Mouse (Mus musculus) cerebellum, postnatal 10 days (tissue): ENCODE data around the gene Stk11.

Experiments
- DNase-seq, 2 experiments: peaks; one replicate each; pipeline ENCODE4 v3.0.0; 2021; ENCODE audit warnings: mixed read lengths in 2 of 2

Gene Stk11

DNA sequence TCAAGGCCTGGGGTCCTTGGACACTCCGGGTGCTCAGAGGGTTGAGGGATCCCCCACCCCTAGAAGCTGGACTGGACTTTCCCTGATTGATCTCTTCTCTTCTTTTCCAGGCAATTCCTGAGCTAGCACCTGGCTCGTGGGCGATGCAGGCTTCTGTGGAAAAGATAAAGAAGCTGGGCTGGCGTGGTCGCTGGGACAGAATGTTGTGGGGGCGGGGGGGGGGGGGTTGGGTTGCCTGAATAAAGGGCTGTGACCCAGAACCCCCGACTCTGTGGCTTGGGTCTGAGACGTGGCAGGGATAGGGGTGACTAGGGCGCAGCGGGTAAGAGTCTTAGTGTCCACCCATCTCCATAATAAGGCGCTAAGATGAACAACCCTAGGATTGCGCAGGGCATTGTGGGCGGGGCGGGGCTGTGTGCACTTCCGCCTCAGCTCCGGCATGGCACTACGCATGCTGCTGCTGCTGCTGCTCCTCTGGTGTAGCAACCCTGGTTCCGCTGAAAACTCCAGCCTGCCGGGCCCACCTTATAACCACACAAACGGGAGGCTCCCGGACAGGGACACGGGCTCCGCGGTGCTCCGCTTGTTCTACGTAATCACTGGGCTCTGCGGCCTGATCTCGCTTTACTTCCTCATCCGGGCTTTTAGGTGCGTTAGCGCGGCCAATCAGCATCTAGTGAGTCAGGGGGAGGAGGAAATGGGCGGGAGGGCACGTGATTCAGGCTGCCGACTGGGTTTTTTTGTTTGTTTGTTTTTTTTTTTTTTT lies 57.1 kb downstream of the Stk11 start, which contains the start of gene 1600002K03Rik:
TSS of gene 1600002K03Rik (plus strand) at position 418 of the 766 bp plus-strand sequence.
- DNase-seq: peak; percentile 91

DNA sequence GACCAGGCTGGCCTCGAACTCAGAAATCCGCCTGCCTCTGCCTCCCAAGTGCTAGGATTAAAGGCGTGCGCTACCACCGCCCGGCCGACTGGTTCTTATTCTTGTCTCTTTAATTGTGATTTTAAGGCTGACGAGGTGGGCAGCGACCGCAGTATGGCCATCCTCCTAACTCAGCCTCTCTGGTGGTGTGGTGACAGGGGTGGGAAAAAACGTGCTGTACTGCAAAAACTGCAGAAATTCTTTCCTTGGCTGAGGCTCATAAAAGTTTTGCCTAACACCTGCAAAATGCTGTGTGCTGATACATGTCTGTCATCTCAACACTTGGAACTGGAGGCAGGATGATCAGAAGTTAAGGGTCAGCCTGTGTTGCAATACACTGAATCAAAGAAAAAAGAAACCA lies 57.8 kb downstream of the Stk11 start:
- no peak for DNase-seq

DNA sequence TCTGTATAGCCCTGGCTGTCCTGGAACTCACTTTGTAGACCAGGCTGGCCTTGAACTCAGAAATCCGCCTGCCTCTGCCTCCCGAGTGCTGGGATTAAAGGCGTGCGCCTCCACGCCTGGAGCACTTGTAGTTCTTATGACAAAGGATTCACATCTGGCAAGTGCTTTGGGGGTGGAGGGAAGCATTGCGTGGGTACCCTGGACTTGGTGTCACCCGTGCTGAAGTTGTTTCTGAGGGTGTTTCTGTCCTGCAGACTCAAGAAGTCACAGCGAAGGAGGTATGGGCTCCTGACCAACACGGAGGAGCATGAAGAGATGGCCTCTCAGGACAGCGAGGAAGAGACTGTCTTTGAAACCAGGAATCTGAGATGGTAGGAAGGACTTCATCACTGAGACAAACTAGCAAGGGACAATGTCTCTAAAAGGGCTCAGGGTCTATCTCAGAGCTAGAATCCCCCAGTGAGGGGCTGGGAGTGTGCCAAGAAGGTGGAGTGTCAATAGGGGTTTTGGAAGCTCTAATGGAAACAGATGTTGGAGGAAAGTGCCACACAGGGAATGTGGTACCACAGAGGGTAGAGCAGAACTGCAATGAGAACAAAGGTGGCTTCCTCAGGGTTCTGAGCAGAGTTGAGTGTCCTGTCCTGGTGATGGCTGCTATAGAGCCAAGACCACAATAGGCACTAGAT lies 58.5 kb downstream of the Stk11 start:
- no peak for DNase-seq

DNA sequence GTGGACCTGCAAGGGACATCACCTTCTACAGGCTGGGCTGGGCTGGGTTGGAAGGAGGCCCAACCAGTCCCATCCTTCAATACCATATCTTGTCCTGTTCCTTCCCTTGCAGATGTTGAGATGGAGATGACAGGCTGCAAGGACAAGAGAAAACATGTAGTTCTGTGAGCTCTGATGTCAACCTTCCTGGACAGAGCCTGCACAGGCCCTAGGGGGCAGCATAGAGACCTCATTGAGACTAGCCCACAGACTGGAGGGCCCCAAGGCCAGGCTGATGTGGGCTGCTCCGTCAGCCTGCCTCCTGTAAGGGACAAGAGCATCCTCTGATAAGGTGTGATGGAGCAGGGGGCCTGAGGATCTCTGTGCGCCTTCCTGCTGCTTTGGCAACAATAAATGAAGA lies 59.1 kb downstream of the Stk11 start:
- DNase-seq: peak; percentile 65 to 67

DNA sequence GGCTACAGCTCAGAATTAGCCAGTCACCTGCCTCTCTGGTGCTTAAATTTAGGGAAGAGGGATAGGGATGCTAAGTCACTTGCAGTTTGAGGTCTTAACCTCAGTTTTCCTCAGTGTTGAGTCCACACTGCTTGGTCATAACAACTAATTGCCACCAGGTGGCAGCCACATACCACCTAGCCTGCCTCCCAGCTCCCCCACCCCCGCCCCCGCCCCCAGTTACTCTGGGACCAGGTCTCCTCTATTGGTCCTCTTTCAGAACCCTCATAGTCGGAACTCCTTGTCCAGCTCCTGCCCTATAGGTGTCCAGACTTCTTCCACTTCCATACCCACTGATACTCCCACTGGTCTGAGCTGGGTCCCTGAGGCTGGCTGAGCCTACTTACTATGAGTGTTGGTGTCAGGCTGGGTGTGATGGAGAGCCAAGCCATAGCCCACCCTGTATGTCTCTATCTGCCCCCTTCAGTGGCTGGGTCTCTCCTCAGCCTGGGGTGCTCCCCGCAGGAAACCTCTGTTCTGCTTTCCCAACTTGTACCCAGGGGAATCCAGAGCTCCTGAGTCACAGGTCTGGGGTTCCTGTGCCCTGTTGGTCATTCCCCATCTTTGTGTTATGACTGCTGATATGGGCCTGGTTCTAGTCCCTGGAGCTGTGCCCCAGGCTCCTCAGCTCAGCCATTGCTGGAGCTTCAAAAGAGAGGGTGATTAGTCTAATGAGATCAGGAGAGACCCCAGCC lies 60.1 kb downstream of the Stk11 start:
- peak; percentile 74 to 78 for DNase-seq

DNA sequence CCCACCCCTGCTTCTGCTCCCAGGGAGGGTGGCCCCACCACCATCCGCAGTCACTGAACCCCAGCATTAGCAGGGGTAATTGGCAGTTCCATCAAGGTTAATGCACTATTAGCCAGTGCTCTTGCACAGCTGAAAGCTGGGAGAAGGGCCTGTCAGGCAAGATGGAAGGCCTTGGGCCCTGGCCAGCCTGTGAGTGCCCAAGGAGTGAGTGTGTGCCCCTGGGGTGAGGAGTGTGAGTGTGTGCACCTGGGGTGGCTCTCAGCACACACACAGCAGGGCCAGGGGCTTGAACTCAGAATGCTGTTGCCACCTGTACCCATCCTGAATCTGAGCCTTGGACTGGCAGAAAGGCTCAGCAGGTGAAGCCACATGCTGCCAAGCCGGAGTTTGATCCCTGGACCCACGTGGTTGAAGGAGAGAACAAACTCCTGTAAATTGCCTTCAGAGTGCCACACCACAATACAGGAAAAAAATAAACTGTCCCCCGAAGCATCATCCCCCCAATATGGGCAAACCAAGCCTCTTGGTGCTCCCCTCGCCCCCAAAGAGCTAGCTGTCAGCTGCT lies 60.7 kb downstream of the Stk11 start:
- no peak for DNase-seq

DNA sequence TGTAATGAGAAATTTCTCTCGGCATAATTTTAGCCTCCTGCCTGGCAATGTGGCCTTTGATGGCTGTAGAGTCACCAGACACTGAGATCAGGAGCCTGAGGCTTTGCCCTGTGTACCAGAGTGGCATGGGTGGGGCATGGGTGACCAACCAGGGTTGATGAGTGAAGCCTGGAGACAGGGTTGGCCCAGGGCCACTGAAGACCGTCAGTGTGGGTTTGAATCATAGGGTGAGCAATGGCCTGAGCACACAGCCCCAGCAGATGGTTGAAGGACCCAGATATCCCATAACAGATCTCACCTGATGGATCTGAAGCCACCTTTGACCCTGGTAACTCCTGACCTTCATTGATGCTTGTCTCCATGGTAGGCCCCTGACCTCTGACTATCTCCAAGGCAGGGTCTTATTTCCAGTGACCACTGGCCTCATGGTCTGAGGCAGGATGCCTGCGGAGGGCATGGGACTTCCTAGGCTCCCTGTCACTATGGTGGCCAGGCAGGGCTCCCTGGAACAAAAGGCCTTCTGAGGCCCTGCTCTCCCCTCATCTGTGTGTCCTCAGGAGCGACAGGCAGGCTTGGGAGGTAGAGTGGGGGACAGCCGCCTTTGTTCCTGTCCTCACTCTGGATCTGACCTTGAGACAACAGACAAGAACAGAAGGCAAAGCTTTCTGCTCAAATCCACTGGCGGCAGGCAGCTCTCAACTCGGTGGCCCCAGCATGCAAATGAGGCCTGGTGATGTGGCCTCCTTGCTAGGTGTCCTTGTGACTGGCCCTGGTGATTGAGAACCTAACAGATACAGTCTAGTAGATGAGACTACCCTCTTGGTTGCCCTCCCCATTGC lies 62.1 kb downstream of the Stk11 start:
- DNase-seq: no peak

DNA sequence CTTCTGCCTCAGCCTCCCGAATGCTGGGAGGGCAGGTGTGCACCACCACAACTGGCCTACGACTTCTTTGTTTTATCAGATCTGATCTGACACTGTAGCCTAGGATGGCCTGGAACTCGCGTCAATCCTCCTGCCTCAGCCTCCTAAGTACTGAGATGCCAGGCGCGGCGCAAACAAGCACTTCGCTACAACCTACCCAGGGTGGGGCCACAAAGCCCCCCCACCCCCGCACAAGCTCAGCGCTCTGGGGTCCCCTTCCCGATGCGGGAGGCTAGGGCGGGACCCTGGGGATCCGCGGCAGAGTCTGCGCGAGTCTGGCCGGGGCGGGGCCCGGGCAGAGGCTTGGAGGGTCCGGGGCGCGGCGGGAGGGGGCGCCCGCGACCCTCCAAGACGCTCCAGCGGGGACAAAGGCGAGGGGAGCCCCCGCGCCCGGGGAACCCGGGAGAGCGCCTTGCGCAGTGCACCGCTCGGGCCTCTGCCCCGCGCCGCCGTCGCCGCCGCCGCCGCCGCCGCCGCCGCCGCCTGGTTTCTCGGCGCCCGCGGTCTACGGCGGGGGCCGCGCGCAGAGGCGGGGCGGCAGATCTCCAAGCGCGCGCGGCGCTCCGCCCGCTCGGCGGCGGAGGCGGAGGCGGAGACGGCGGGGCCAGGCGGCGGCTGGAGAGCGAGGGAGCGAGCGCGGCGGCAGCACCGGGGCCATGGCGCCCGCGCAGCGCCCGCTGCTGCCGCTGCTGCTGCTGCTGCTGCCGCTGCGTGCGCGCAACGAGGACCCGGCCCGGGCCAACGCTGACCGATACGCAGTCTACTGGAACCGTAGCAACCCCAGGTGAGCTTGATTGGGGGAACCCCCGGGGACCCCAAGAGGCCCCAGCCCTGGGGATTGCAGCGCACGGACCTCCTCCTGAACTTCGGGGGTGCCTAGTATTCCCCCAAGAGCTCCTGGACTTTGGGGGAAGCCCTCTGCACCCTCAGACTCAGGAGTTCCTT lies 63.8 kb downstream of the Stk11 start, which contains the start of gene Efna2:
TSS of gene Efna2 (plus strand) at position 415 of the 984 bp plus-strand sequence.
- peak; percentile 72 to 80 for DNase-seq
